Mouse (Mus musculus) heart, adult 2 months (tissue): ENCODE data around the gene 9030025P20Rik.
"Not testable (repeated sequence)": the region's sequence is repeated elsewhere in the genome, so short reads cannot be mapped to it uniquely, and the experiment has no call there.

Experiments used
- CTCF ChIP-seq: fragments of 200-600 bp; IDR thresholded peaks from 2 replicates; pipeline ENCODE4 v1.8.1; 2022; ENCODE audit warnings: antibody characterized with exemption, mild to moderate bottlenecking, moderate library complexity
- EP300 ChIP-seq: fragments of 200-500 bp; IDR thresholded peaks from 2 replicates; pipeline ENCODE4 v1.6.1; 2011; ENCODE audit warnings: low read depth, low read length, control low read depth; ENCODE audit not compliant: insufficient read depth
- POLR2A ChIP-seq: fragments of 200-500 bp; IDR thresholded peaks from 2 replicates; pipeline ENCODE4 v1.6.1; 2011; ENCODE audit warnings: mild to moderate bottlenecking, low read depth, low read length, control low read depth; ENCODE audit not compliant: insufficient read depth

DNA sequence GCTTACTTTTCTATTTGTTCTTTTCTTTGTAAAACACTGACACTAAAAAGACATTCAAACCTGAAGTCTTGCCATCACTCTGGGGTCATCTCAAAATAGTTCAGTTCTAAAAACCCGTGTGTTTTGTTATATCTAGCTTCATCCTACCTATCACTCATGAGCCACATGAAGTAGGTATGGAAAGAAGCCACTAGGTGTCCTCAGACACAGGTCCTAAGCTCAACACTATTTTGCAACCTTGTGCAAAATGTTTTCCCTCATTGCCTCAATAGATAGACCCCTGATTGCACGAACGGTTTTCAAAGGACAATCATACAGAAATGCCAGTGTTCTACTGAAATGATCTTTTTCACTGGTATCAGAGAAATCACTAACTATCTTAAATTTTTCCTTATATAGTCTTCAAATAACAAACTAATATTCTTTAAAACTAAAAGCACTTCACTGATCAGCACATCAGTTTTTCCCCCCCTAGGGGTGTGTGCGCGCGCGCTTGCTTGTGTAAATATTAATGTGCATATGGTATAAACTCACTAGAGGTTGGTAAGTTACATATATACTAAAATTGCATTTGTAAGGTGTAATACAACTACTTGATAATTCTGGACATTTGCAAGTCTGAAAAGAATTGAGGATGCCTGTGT is 428 bp upstream of the 9030025P20Rik start:
- TF ChIP-seq POLR2A, CTCF, EP300: not testable (repeated sequence)
